Mouse (Mus musculus): ENCODE data around the gene Rangrf.
"Not testable (repeated sequence)": the region's sequence is repeated elsewhere in the genome, so short reads cannot be mapped to it uniquely, and the experiment has no call there.

Rangrf gene

DNA sequence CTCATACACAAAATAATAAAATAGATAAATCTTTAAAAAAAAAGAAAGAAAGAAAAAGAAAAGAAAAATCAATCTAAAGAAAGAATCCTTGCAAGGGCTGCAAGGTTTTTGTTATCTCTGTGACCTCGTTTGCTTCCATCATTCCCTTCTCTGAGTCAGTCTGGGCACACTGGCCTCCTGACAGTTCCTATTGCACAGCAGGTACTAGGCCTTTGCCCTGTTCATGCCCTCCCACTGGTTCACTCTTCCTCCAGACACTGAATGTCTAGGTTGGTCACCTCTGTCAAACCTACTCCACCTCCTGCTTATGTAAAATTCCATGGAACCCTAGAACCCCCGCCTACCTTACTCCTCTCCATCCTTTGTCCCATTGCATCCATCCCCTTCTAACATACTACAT lies 29.7 kb downstream of the Rangrf start:
- no peak for DNase-seq (ENCODE audit: low read depth)

DNA sequence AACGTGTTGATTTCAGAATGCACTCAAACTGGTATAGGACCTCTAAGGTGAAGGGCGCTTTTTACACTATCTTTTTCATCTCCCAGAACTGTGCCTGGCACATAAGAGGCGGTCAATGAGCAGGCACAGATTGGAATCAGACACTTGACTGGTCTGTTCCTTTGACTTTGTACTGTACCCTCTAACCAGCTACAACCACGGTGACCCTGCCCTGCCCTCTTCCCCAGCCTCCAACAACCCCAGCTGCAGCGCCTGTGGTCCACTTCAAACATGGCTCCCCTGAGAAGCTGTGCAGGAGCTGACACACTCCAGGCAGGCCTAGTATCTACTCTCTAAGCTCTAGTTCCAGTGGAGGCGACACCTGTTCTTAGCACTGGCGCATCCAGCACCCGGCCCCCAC lies 32.3 kb downstream of the Rangrf start:
- no peak for DNase-seq (ENCODE audit: low read depth)

DNA sequence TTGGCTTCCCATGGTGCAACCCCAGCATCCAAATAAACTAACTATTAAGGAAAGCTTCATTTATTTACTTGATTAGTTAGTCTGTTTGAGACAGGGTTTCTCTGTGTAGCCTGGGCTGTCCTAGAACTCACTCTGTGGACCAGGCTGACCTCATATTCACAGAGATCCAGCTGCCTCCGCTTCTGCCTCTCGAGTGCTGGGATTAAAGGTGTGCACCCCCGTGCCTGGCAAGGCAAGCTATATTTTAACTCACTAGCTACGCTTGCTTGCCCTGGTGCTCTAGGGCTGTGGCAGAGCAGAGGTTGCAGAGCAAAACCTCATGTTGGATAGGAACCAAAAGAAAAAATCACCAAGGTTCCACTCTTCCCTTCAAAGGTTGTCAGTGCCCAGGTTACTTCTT lies 34.5 kb downstream of the Rangrf start:
- no peak for DNase-seq (ENCODE audit: low read depth)

DNA sequence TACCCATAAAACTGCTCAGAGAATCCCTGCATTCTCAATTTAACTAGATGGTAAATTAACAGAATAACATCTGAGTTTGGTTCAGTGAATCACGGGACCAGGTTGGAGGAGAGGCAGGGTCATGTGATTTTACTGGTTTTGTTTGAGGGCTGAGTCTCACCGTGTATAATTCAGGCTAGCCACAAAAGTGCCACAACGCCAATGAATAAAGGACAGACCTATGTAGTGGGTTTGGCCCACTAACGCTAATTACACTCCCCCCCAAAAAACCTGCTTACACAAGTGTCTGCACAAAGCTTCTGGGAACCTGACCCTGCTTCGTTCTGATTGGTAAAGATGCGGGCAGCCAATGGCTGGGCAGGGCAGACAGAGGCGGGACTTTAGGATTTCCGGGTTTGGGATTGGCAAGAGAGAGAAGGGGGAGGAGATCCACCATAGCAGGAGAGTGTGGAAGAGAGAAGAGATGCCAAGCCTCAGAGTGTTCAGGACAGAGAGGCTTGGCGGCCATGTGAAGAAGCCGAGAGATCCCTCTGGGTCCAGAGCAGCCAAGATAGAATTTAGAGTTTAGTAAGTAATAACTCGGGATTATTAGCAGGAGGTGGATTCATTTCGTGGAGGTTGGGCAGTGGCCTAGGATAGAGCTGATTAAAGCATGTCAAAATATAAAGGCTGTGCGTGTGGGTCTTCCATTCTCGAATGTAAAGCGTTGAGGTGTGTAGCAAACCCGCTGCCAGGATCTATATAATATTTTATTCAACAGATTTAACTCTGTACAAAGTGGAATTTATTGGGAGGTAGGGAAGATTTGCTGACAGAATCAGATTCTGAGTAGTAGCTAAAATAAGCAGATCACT lies 35.3 kb downstream of the Rangrf start:
- peak; percentile 91 for DNase-seq (ENCODE audit: low read depth)

DNA sequence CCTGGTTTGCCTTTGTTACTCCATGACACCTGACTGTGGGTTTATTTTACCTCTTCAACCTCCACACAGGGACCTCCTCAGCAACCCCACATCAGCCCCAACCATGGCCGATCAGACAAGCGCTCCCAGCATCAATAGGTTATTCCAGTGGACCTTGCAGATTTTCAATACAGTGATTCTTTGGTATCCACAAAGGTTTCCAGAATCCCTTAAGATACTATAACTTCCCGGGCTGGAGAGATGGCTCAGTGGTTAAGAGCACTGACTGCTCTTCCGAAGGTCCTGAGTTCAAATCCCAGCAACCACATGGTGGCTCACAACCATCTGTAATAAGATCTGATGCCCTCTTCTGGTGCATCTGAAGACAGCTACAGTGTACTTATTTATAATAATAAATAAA lies 38.0 kb downstream of the Rangrf start:
- DNase-seq (ENCODE audit: low read depth), result not testable (repeated sequence)

DNA sequence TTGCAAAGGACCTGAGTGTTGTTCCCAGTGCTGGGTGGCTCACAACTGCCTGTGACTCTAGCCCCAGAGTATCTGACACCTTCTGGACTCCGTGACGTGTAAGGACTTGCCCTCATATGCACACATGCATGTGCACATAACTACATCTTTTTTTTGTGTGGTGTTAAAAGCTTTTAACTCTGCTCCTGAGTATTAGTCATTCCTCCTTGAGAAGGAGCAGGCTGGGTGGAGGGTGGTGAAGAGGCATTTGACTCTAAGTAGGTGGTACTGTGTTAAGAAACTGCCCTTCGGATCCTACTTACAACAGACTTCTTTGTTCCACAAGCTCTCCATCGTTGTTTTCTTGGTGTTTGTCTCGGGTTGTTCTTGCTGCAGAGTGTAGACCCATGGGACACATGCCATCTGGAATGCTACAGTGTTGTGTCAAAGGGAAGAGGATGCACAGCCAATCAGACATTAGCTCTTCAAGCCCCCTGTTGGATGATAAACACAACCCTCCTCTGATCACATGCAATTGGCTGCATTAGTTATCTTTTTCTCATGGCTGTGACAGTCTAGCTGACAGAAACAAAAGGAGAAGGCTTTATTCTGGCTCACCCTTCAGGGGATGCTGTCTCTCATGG lies 41.0 kb downstream of the Rangrf start:
- DNase-seq (ENCODE audit: low read depth), result no peak

DNA sequence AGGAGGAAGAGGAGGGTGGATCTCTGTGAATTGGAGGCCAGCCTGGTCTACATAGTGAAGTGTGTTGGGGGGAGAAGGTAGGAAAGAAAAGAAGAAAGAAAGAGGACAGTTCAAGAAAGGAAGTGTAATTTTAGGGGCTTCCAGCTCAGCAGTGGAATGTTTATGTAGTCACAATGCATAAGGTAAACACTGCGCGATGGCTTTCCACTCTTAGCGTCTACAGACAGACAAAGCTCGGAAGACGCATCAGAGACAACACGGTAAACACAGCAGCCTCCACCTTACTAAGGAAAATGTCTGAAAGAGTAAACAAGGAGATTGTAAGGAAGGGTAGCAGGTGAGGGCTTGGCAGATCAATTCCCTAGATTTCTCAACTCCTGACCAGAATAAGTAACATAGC lies 45.0 kb downstream of the Rangrf start:
- no peak for DNase-seq (ENCODE audit: low read depth)

DNA sequence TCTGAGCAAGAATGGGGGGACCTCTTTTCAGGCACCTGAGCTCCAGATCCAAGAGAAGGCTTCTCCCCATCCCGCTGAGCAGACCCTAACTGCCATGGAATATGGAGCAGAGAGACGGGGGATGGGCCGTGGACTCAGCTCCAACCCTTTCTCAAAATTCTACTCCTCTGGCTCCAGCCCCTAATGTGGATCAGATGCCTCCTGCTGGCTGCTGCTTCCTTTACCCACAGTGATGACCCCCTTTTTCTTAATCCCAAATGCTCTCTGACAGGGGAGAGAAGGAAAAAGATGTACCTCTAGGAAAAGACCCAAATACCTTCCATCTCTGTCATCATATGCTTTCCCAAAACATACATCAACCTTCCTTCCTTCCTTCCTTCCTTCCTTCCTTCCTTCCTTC lies 48.0 kb downstream of the Rangrf start, which contains the start of gene Odf4:
Gene Odf4 (minus strand): TSS at position 101 of the 400 bp plus-strand sequence.
- no peak for DNase-seq (ENCODE audit: low read depth)

DNA sequence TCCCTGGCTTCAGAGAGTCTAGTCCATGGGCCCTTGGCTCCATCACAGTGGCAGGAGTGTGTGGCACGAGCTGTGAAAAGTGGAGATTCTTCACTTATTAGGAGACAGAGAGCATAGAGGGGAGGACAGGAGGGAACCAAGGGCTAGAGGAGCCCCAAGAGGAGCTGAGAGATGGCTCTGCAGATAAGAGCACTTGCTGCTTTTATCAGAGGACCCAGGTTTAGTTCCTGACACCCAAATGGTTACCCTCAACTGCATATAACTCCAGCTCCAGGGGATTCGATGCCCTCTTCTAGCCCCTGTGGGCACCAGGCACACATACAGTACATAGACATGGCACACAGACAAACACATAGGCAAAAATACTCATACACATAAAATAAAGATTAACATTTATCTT lies 50.2 kb downstream of the Rangrf start:
- no peak for DNase-seq (ENCODE audit: low read depth)

DNA sequence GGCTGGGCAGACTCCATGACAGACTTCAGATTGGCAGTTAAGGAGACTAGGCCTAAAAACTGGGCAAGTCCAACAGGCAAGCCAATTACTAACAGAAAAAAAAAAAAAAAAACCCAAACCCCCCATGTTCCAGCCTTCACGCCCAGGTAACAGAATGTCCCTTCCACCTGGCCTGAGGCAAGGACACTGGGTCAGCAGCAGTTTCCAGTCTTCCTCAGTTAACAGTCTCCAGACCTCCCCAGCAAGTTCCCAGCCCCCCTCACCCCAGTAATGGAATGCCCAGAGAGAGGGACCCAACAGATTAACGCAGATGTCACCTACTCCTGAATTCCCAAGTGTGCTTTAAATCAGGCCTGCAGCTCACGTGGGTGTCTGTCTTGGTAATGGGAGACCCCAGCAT lies 51.8 kb downstream of the Rangrf start:
- no peak for DNase-seq (ENCODE audit: low read depth)

Data from induced T-regulatory cell, adult 2 months (primary cell).